11 mouse cellular contexts compared by ENCODE assay signal in genomic region chr10:66593001-66593400, GRCm38 (mm10).
"Had no signal": no experiment of that assay in that cellular context is flagged by ENCODE, and none has a peak within 500 bp of the region (broad histone marks: within the 10 kb centered on the region; RNA-seq: fewer than 3 reads in every experiment).

No protein-coding gene starts in this region.

- H3K27ac ChIP-seq: limb, embryonic 12.5 days; liver, embryonic 14.5 days; midbrain, embryonic 12.5 days; neural tube, embryonic 13.5 days had no signal

- H3K4me3 ChIP-seq: limb, embryonic 12.5 days; midbrain, embryonic 12.5 days; neural tube, embryonic 13.5 days had no signal

- H3K9ac ChIP-seq: limb, embryonic 12.5 days; liver, embryonic 14.5 days; midbrain, embryonic 12.5 days; neural tube, embryonic 13.5 days had no signal

- H3K4me1 ChIP-seq: midbrain, embryonic 12.5 days; neural tube, embryonic 13.5 days had no signal

- H3K36me3 ChIP-seq: limb, embryonic 12.5 days; midbrain, embryonic 12.5 days; neural tube, embryonic 13.5 days had no signal

- H3K27me3 ChIP-seq: limb, embryonic 12.5 days; midbrain, embryonic 12.5 days; neural tube, embryonic 13.5 days had no signal

- H3K9me3 ChIP-seq: limb, embryonic 12.5 days; midbrain, embryonic 12.5 days; neural tube, embryonic 13.5 days had no signal

- DNase-seq: kidney, postnatal 25 days; layer of hippocampus, adult 9-11 months; layer of hippocampus, postnatal 36 days; lung, adult 18-20 months; retina, postnatal 1 day; thymus, postnatal 36 days had no signal

- ATAC-seq: midbrain, embryonic 16.5 days had no signal

- H3K4me2 ChIP-seq: limb, embryonic 12.5 days; midbrain, embryonic 12.5 days; neural tube, embryonic 13.5 days had no signal
